Mouse (Mus musculus): ENCODE results near the gene Rnaset2a.
"Not testable (repeated sequence)": the region's sequence is repeated elsewhere in the genome, so short reads cannot be mapped to it uniquely, and the experiment has no call there.

GRCm38 (mm10) chr17:8138116-8138515 is 9.8 kb downstream of the Rnaset2a start:
- TF ChIP-seq CTCF (IDR thresholded peaks at IDR 0.05; ENCODE audit: borderline replicate concordance, insufficient read depth, low read length); POLR2A (IDR thresholded peaks at IDR 0.05; ENCODE audit: low read depth, low read length): not testable (repeated sequence)

Data from embryonic fibroblast, embryonic 13.5 days (primary cell).